Mouse (Mus musculus) CH12.LX (cell line): ENCODE data around the gene Arhgap44. TPM values are rescaled to one million over a fixed set of nuclear protein-coding genes. Genes with fewer than 3 reads are reported as not detected.

Experiments used
- DNase-seq: peaks from one replicate; pipeline ENCODE4 v3.0.0-alpha.2; 2013; ENCODE audit errors: extremely low read depth
- H3K27ac ChIP-seq: 2 replicates; pipeline ENCODE4 v1.5.1; 2012; ENCODE audit warnings: low read depth, mild to moderate bottlenecking, control low read depth, moderate library complexity; ENCODE audit not compliant: insufficient read depth
- H3K27me3 ChIP-seq: replicated peaks from 2 replicates; pipeline ENCODE3; 2012; ENCODE audit warnings: inconsistent platforms
- H3K36me3 ChIP-seq, 2 experiments: replicated peaks in 1 of 2; 2 replicates each; pipeline versions ENCODE3 to v1.6.1; 2012; ENCODE audit warnings: inconsistent platforms in 1 of 2, low read length in 1 of 2, mild to moderate bottlenecking in 1 of 2, mixed read lengths in 1 of 2, moderate library complexity in 1 of 2; ENCODE audit not compliant: control insufficient read depth in 1 of 2, insufficient read depth in 1 of 2
- H3K4me1 ChIP-seq, 2 experiments: 2 replicates each; pipeline ENCODE4 v1.6.1; 2012; ENCODE audit warnings: inconsistent platforms in 1 of 2, moderate library complexity in 1 of 2; ENCODE audit not compliant: insufficient read depth in 2 of 2, control insufficient read depth in 1 of 2
- H3K4me2 ChIP-seq: 2 replicates; pipeline ENCODE4 v1.6.1; 2012; ENCODE audit warnings: low read depth, mild to moderate bottlenecking, control low read depth; ENCODE audit not compliant: poor library complexity, insufficient read depth, severe bottlenecking
- H3K4me3 ChIP-seq, 3 experiments: fragments of 150-350 bp in 1 of 3; sonication (generic) in 1 of 3; replicated peaks in 1 of 3; 2 replicates each; pipeline versions ENCODE3 to v1.5.1; 2011 to 2012; ENCODE audit warnings: low read depth in 2 of 3, low read length in 2 of 3, mild to moderate bottlenecking in 2 of 3, moderate library complexity in 2 of 3, control low read depth in 1 of 3, improper control_type of control experiment in 1 of 3, inconsistent platforms in 1 of 3, mixed read lengths in 1 of 3; ENCODE audit not compliant: poor library complexity in 1 of 3
- H3K79me2 ChIP-seq: replicated peaks from 2 replicates; pipeline ENCODE4 v1.6.1; 2012; ENCODE audit warnings: mild to moderate bottlenecking, moderate library complexity; ENCODE audit not compliant: control insufficient read depth, poor library complexity, insufficient read depth, severe bottlenecking; ENCODE audit errors: extremely low read depth
- H3K9ac ChIP-seq: 2 replicates; pipeline ENCODE4 v1.6.1; 2012; ENCODE audit warnings: low read depth, mild to moderate bottlenecking, control low read depth, moderate library complexity; ENCODE audit not compliant: insufficient read depth
- H3K9me3 ChIP-seq: replicated peaks from 2 replicates; pipeline ENCODE3; 2012; ENCODE audit warnings: low read length, inconsistent platforms, mixed read lengths
- BHLHE40 ChIP-seq: IDR thresholded peaks from 2 replicates; pipeline ENCODE4 v1.6.1; 2011; ENCODE audit warnings: mild to moderate bottlenecking, low read depth, low read length, improper control_type of control experiment
- CTCF ChIP-seq, 2 experiments: IDR thresholded peaks in 1 of 2; conservative IDR thresholded peaks in 1 of 2; 2 replicates each; pipeline ENCODE4 v1.5.1; 2011 to 2012; ENCODE audit warnings: low read depth in 2 of 2, low read length in 2 of 2, improper control_type of control experiment in 1 of 2, inconsistent platforms in 1 of 2, mild to moderate bottlenecking in 1 of 2, moderate library complexity in 1 of 2
- ELF1 ChIP-seq: IDR thresholded peaks from 2 replicates; pipeline ENCODE4 v1.6.1; 2014; ENCODE audit warnings: low read depth, mild to moderate bottlenecking, inconsistent platforms, low read length, improper control_type of control experiment
- ETS1 ChIP-seq: conservative IDR thresholded peaks from 2 replicates; pipeline ENCODE4 v1.6.1; 2012; ENCODE audit warnings: low read depth, mild to moderate bottlenecking, inconsistent platforms, low read length, improper control_type of control experiment, moderate library complexity
- GABPA ChIP-seq: IDR thresholded peaks from 2 replicates; pipeline ENCODE4 v1.6.1; 2012; ENCODE audit warnings: low read depth, low read length, improper control_type of control experiment, inconsistent platforms; ENCODE audit not compliant: insufficient replicate concordance
- JUN ChIP-seq: IDR thresholded peaks from 2 replicates; pipeline ENCODE4 v1.6.1; 2011; ENCODE audit warnings: low read depth, mild to moderate bottlenecking, low read length, improper control_type of control experiment, moderate library complexity; ENCODE audit not compliant: insufficient read depth
- JUND ChIP-seq: conservative IDR thresholded peaks from 2 replicates; pipeline ENCODE4 v1.6.1; 2011; ENCODE audit warnings: low read depth, low read length, improper control_type of control experiment
- KAT2A ChIP-seq: IDR thresholded peaks from 2 replicates; pipeline ENCODE4 v1.6.1; 2012; ENCODE audit warnings: low read length, improper control_type of control experiment, inconsistent platforms; ENCODE audit not compliant: insufficient replicate concordance
- MAFK ChIP-seq: IDR thresholded peaks from 2 replicates; pipeline ENCODE4 v1.6.1; 2011; ENCODE audit warnings: low read length, improper control_type of control experiment; ENCODE audit not compliant: insufficient replicate concordance
- MAZ ChIP-seq: IDR thresholded peaks from 2 replicates; pipeline ENCODE4 v1.6.1; 2012; ENCODE audit warnings: low read depth, mild to moderate bottlenecking, inconsistent platforms, low read length, improper control_type of control experiment, moderate library complexity
- MXI1 ChIP-seq: IDR thresholded peaks from 2 replicates; pipeline ENCODE4 v1.6.1; 2011; ENCODE audit warnings: mild to moderate bottlenecking, low read depth, low read length, improper control_type of control experiment
- MYC ChIP-seq: IDR thresholded peaks from 2 replicates; pipeline ENCODE4 v1.6.1; 2011; ENCODE audit warnings: low read depth, mild to moderate bottlenecking, improper control_type of control experiment, low read length
- NRF1 ChIP-seq: IDR thresholded peaks from 2 replicates; pipeline ENCODE4 v1.6.1; 2014; ENCODE audit warnings: low read depth, mild to moderate bottlenecking, inconsistent platforms, low read length, improper control_type of control experiment, moderate library complexity
- POLR2A ChIP-seq: IDR thresholded peaks from 2 replicates; pipeline ENCODE4 v1.6.1; 2011; ENCODE audit warnings: low read depth, mild to moderate bottlenecking, improper control_type of control experiment, low read length
- SMC3 ChIP-seq: IDR thresholded peaks from 2 replicates; pipeline ENCODE4 v1.6.1; 2011; ENCODE audit warnings: low read depth, low read length, improper control_type of control experiment
- TCF12 ChIP-seq: IDR thresholded peaks from 2 replicates; pipeline ENCODE4 v1.6.1; 2014; ENCODE audit warnings: low read depth, mild to moderate bottlenecking, inconsistent platforms, low read length, improper control_type of control experiment
- USF1 ChIP-seq: IDR thresholded peaks from 2 replicates; pipeline ENCODE4 v1.6.1; 2014; ENCODE audit warnings: low read depth, mild to moderate bottlenecking, inconsistent platforms, low read length, improper control_type of control experiment
- ZKSCAN1 ChIP-seq: IDR thresholded peaks from 2 replicates; pipeline ENCODE4 v1.6.1; 2012; ENCODE audit warnings: low read depth, inconsistent platforms, low read length, improper control_type of control experiment, borderline replicate concordance
- dilution Hi-C: fragments of 300-500 bp; cut with MboI; formaldehyde crosslinking; loops from 2 replicates; pipeline ENCODE4 v1.14.3; 2020; ENCODE audit warnings: low sequenced_read_pairs; ENCODE audit not compliant: extremely low pct_unique_long_range_greater_than_20kb, extremely low pct_ligation_motif_present
- in situ Hi-C: fragments of 300-500 bp; cut with MboI; formaldehyde crosslinking; loops from 3 replicates; pipeline ENCODE4 v1.14.3; 2019; ENCODE audit warnings: low sequenced_read_pairs, low pct_ligation_motif_present, low pct_unique_long_range_greater_than_20kb, mixed read lengths
- polyA plus RNA-seq: library from polyadenylated mRNA; unstranded; fragments of >175 nt; gene quantifications from 2 replicates; pipeline ENCODE4 v1.2.1, GENCODE M21; 2012; ENCODE audit warnings: low read depth; ENCODE audit not compliant: insufficient read length
- total RNA-seq, 2 experiments: library from RNA; depleted of rRNA; stranded (reverse); fragments of 300-350 nt in 1 of 2; fragments of >200 nt in 1 of 2; gene quantifications; 2 replicates each; pipeline ENCODE4 v1.2.3; 2012 to 2014

Gene Arhgap44
- 0.04 TPM in 1 of 2 replicates, not detected in the other for total RNA-seq (2012; rRNA removed)
- not detected in 2 replicates for total RNA-seq (2014; rRNA removed)
- 0.07 TPM in 1 of 2 replicates, not detected in the other for polyA plus RNA-seq

DNA sequence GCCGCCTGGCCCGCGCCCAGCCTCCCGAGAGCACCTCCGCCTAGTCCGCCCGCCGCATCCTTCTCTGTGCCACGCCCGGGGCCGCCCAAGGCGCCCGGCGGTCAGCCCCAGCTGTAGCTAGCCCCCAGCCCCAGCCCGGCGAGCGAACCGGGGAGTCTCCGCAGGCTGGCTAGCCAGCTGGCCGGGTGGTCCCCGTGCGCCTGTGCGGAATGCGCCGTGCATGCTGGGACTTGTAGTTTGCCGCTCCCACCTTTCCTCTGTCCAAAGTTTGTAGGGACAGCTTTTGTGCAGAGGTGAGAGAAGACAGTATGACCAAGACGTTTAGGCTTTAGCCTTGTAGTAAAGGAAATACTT is at the start of gene Arhgap44:
Gene Arhgap44, minus strand, starts transcription at position 195 of the 354 bp plus-strand sequence.
- H3K27me3 ChIP-seq: no peaks in the 10 kb centered on the region
- no peak within 1 kb of the TSS for H3K4me3 ChIP-seq
- in situ Hi-C loops: no loop called here
- dilution Hi-C loops: no loop called here
- H3K9me3 ChIP-seq: peaks cover 4% of the 10 kb centered on the region
- H3K4me1 ChIP-seq: no peaks in the 10 kb centered on the region
- DNase-seq: no peak
- no peaks in the 10 kb centered on the region for H3K79me2 ChIP-seq
- TF ChIP-seq USF1 (no peak), MAFK (no peak), MYC (no peak), NRF1 (no peak), JUND (no peak), KAT2A (no peak), MAZ (no peak), MXI1 (no peak), ETS1 (no peak), JUN (no peak)
- no peak within 1 kb of the TSS for H3K4me2 ChIP-seq
- no peaks in the 10 kb centered on the region for H3K36me3 ChIP-seq
- no peak within 1 kb of the TSS for H3K9ac ChIP-seq
- no peak within 1 kb of the TSS for H3K27ac ChIP-seq

- Histone ChIP-seq H3K9ac (no peak overlapping the region), H3K36me3 (no peaks in the 10 kb centered on the region)
- DNase-seq: no peak
- TF ChIP-seq TCF12 (no peak), BHLHE40 (peak; percentile 36; the same call in 1 of the 2 replicates)
- TF ChIP-seq, all 38 proteins: peak for 1
- in situ Hi-C loops: no loop called here
- Histone ChIP-seq H3K4me1 (peaks cover 0 to 45% of the 10 kb centered on the region in 2 experiments; a peak in 2 of 4 replicates), H3K4me2 (no peak overlapping the region), H3K27me3 (no peaks in the 10 kb centered on the region), H3K9me3 (no peaks in the 10 kb centered on the region), H3K79me2 (no peaks in the 10 kb centered on the region), H3K27ac (no peak overlapping the region), H3K4me3 (no peak overlapping the region)
- dilution Hi-C loops: no loop called here
Observed at GRCm38 (mm10) chr11:65211701-65212100, 48.9 kb upstream of the Arhgap44 start.

- H3K4me2 ChIP-seq: no peak overlapping the region
- no peaks in the 10 kb centered on the region for H3K36me3 ChIP-seq
- H3K4me3 ChIP-seq: no peak overlapping the region
- peaks cover 0 to 30% of the 10 kb centered on the region in 2 experiments; a peak in 2 of 4 replicates for H3K4me1 ChIP-seq
- no peak for TF ChIP-seq POLR2A
- TF ChIP-seq SMC3: no peak
- no peak for TF ChIP-seq CTCF (conservative IDR thresholded peaks at IDR 0.05 in 1 of 2, IDR thresholded peaks at IDR 0.05 in 1 of 2; ENCODE audit: low read depth in 2 of 2, low read length in 2 of 2)
- no peak for TF ChIP-seq MAFK
- TF ChIP-seq ELF1: no peak
- no peak for TF ChIP-seq ZKSCAN1
- no peak for TF ChIP-seq MYC
- TF ChIP-seq GABPA: no peak
- TF ChIP-seq, all 38 proteins: peak for 0
- Histone ChIP-seq H3K27ac (no peak overlapping the region), H3K79me2 (no peaks in the 10 kb centered on the region), H3K9ac (no peak overlapping the region), H3K9me3 (no peaks in the 10 kb centered on the region), H3K27me3 (no peaks in the 10 kb centered on the region)
- dilution Hi-C loops (no loop called here), in situ Hi-C loops (no loop called here)
- no peak for DNase-seq
Observed at GRCm38 (mm10) chr11:65209441-65209840, 46.7 kb upstream of the Arhgap44 start.
